Mouse (Mus musculus): ENCODE measurements at regions not wholly inside any gene's neighbourhood (a gene's known extent, or its start where the extent isn't known, plus 50 kb on each side); places are given as distances from the start of the nearest gene placed in this dataset.

DNA sequence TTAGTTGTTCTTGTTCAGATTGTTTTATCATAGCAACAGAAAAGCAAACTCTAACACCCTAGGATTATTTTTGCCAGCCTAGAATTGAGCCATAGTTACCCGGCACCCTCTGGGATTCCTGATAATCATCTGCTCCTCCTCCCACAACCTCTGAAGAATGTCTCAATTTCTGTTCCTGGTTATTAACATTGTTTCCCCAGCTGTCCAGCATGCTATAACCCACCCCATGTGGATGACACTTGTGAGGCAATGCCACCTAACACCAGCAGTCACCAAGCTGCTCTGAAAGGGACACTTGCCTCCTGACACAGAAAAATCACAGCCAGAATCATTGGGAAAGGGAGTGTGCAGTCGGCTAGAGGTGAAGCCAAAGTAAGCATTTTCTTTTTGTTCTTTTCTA lies 2442.1 kb upstream of the Gm7489 start:
- no peak for TF ChIP-seq FLI1 (IDR thresholded peaks at IDR 0.05; ENCODE audit: low read length)
- TF ChIP-seq GATA1 (IDR thresholded peaks at IDR 0.05; ENCODE audit: borderline replicate concordance, low read length) = no peak

Measured in megakaryocyte, embryonic 14.5 days (primary cell).